24 mouse cellular contexts compared by ENCODE assay signal in the genomic region with DNA sequence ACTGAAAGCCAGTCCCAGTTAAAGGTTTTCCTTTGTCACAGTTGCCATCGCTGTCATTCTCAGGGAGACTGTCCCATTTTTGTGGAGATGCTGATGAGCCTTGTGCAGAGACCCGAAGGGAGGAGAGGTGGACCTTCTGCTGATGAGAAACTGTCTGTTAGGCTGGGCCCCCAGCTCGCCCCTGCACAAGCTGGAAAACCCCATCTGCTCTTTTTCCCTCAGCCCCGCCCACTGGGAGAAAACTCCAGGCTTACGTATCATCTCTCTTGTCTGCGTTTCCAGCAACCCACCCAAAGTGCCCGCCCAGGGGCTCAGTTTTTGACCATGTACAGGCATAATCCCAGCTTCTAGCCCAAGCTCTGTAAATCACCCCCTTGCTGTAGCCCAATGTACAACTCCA. TPM values are rescaled to one million over a fixed set of nuclear protein-coding genes. Genes with fewer than 3 reads are reported as not detected.
"Had no signal": no experiment of that assay in that cellular context is flagged by ENCODE, and none has a peak within 500 bp of the region (broad histone marks: within the 10 kb centered on the region; RNA-seq: fewer than 3 reads in every experiment).

No protein-coding gene starts in this region.

- H3K4me1 ChIP-seq: midbrain, embryonic 12.5 days; neural tube, embryonic 13.5 days; neural tube, embryonic 15.5 days had no signal

- H3K36me3 ChIP-seq: midbrain, embryonic 10.5 days; midbrain, embryonic 12.5 days; neural tube, embryonic 13.5 days; neural tube, embryonic 15.5 days had no signal

- H3K27ac ChIP-seq: midbrain, embryonic 10.5 days; midbrain, embryonic 12.5 days; neural tube, embryonic 13.5 days; neural tube, embryonic 15.5 days had no signal

- DNase-seq: lung, adult 18-20 months; lung, embryonic 14.5 days; lung, postnatal 10 days; lung, postnatal 4 days; midbrain, embryonic 14.5 days; retina, postnatal 1 day; right cerebral cortex, adult 18-20 months; right cerebral cortex, postnatal 25 days; right cerebral cortex, postnatal 4 days; spleen, adult 18-20 months; thymus, adult 18-20 months; thymus, postnatal 14 days; thymus, postnatal 36 days had no signal

- H3K27me3 ChIP-seq: midbrain, embryonic 12.5 days; neural tube, embryonic 13.5 days; neural tube, embryonic 15.5 days had no signal

- H3K9me3 ChIP-seq: midbrain, embryonic 12.5 days; neural tube, embryonic 13.5 days; neural tube, embryonic 15.5 days had no signal

- H3K4me3 ChIP-seq: midbrain, embryonic 10.5 days; midbrain, embryonic 12.5 days; myocyte; neural tube, embryonic 13.5 days; neural tube, embryonic 15.5 days had no signal

RNA-seq across cellular contexts. Expression of gene Hspb3, which starts 17.2 kb away (rescaled TPM):
- total RNA-seq: megakaryocyte, adult 5-6 weeks; megakaryocyte-erythroid progenitor cell, adult 5-6 weeks had no signal
- polyA plus RNA-seq: lung, embryonic 14.5 days; midbrain, embryonic 10.5 days; midbrain, embryonic 12.5 days; midbrain, embryonic 16.5 days; small intestine, adult 2 months; stomach, embryonic 14.5 days; thymus, postnatal 0 days had no signal
